Mouse (Mus musculus): ENCODE measurements around the gene Plekhm3.

Plekhm3 gene

DNA sequence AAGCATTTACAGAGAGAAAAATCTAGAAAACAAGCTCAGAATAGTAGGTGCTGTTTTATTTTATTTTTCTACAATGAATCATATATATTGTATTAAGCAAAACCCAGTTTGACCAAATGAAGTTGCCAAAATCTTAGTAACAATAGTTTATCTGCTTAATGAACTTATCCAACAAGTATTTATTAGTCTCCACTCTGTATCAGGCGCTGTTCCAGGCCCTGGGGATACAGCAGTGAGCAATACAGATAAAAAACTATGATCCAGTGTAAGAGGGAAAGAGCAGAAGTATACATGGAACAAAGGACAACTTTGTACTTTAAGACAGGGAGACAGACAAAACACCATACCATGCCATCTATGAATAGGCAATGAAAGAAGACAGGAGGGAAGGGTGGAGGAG lies 81.5 kb downstream of the Plekhm3 start:
- DNase-seq, result no peak

GRCm38 (mm10) chr1:64871956-64872355 lies 84.7 kb downstream of the Plekhm3 start:
- DNase-seq, result no peak

DNA sequence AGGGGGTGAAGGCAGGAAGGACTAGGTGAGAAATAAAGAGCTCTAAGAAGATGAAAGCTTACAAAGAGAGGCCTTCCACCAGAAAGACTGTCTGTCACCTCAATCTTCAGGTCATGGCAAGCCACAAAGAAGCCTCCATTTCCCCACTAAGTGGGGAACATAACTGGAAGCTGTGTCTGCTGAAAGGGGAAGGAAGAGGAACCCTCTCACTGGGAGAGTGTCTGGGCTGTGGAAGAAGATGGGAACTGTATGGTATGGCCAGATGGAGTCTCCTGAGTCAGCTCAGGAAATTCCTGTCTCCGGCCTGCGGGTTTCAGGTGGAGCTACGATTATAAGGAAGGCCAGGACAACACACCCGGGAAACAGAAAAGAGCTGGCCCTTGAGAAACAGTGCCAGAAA lies 88.9 kb downstream of the Plekhm3 start:
- DNase-seq, result no peak

- DNase-seq, result no peak
Measured at GRCm38 (mm10) chr1:64866140-64866539, 90.5 kb downstream of the Plekhm3 start.

GRCm38 (mm10) chr1:64860235-64860920 lies 96.2 kb downstream of the Plekhm3 start:
- DNase-seq, result no peak

GRCm38 (mm10) chr1:64859826-64860225 lies 96.8 kb downstream of the Plekhm3 start:
- peak in 1 of 2 experiments; percentile 36 for DNase-seq

- DNase-seq, result no peak
Measured at GRCm38 (mm10) chr1:64854835-64855234, 101.8 kb downstream of the Plekhm3 start.

- DNase-seq, result no peak
Measured at GRCm38 (mm10) chr1:64853738-64854730, 102.6 kb downstream of the Plekhm3 start.

DNA sequence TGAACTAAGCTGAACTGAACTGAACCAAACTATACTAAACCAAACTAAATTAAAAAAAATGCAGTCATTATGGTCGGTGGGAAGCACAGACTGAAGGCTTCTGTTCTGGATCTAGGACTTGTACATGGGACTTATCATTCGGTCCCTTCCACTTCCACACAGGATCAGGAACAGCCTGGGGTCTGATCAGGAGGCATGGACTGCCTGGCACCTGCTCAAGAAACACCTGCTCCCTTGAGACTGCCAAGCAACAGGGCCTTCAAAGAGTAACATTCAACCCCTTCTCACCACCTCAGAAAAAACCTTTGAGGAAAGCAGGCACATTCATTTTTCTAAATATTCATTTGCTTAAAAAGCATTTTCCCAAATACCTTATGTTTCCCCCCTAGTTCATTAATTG lies 103.4 kb downstream of the Plekhm3 start:
- DNase-seq, result no peak

DNA sequence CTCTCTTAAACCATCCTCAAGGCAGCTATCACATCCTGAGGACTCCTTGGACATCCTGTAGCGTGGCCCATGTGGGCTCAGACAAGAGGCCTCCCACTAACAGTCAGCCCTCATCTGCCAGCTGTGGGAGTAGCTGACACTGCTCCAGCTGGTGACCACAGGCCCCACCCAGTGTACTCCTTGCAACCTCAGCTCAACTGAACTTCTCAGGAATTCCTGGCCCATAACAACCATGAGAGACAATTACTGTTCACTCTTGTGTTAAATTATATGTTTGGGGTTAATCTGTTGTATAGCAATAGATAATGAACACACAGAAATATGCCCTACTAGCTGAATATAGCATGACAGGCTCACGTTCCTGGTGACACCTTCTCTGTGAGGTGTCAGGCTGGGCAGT lies 104.4 kb downstream of the Plekhm3 start:
- peak; percentile 50 to 70 for DNase-seq

DNA sequence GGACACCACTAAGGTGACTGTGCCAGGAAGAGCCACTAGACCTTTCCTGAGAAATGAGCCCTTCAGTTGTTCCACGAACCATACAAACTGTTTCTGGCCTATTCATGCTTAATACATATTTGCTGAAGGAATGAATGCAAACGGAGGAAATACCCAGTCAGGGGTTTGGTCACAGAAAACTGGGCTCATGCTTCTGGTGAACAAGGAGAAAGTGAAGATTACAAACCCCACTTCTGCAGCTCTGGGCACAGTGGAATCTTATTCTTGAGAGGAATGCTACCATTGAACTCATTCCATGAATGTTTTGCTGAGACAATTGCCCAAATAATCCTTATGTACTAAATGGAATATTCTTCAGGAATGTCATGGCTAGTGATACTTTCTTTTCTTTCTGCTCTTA lies 106.3 kb downstream of the Plekhm3 start:
- DNase-seq, result no peak

DNA sequence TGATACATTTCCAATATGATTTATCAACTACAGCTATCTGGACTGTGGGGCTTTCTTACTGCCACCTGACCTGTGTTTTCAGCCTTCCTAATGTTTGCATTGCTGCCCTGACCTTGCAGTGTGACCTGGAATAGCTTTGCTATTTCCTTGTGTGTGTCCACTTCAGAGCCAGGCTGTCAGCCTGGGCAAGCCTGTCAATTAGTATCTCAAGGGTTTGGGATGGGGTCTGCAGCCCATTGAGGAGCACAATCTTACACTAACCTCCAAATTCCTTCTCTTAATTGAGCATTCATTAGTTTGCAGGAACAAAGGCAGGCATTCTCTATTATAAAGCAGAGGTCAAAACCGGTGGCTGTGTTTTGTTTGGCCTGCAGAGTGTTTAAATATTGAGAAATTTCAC lies 107.6 kb downstream of the Plekhm3 start:
- no peak for DNase-seq

- DNase-seq, result no peak
Measured at GRCm38 (mm10) chr1:64848081-64848480, 108.5 kb downstream of the Plekhm3 start.

DNA sequence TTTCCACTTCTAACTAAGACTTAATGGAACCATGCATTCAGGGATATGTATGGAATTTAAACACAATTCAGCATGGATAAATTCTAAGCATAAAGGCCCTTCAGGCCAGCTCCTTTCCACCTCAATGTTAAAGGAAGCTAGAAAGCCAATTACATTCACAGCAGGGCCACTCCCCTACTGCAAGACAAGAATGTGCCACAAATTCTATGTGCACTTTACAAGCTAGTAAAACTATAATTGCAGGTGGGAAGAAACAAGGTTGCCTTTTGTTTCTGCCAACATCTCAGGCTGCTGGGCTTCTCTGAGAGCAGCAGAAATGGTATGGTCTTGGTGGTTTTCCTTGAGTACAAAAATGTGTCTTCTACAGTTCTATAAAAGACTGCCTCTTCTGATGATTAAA lies 109.1 kb downstream of the Plekhm3 start:
- DNase-seq, result no peak

GRCm38 (mm10) chr1:64844978-64845377 lies 111.6 kb downstream of the Plekhm3 start:
- DNase-seq, result no peak

GRCm38 (mm10) chr1:64843900-64844616 lies 112.6 kb downstream of the Plekhm3 start:
- DNase-seq, result no peak

DNA sequence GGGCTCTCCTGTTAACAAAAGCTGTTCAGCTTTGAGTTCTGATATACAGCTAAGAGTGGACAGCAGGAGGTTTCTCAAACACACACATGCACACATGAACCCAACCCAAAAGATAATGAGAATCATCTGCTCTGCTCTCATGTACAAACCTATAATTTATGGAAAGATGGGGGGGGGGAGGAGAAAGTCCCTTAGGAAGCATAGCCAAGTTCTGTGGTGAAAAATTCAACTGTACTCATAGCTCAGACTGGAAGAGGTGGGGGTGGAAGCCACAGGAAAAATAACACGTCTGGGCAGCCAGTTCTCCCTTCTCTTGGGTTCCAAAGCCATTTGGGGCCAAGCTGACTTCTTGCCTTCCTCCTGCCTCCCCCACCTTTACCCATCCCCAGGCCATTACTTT lies 115.7 kb downstream of the Plekhm3 start:
- no peak for DNase-seq

DNA sequence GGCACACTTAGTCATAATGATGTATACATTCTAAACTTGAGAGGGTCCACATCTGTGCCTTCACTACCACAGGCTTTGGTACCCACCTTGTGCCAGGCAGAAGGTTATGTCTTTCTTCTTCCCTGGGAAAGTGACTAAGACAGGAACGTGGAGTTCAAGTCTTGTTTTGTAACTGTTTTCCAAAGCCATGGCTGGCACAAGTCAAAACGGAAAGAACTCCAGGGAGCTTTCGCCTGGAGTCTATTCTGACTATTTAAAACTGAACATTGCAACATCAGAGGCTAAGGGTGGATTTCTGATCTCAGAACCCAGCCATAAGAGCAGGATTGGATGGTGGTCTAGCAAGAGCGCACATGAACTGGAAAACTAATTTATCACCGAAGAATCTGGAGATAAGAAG lies 120.0 kb downstream of the Plekhm3 start:
- no peak for DNase-seq

GRCm38 (mm10) chr1:64836114-64836513 lies 120.5 kb downstream of the Plekhm3 start:
- DNase-seq, result no peak

DNA sequence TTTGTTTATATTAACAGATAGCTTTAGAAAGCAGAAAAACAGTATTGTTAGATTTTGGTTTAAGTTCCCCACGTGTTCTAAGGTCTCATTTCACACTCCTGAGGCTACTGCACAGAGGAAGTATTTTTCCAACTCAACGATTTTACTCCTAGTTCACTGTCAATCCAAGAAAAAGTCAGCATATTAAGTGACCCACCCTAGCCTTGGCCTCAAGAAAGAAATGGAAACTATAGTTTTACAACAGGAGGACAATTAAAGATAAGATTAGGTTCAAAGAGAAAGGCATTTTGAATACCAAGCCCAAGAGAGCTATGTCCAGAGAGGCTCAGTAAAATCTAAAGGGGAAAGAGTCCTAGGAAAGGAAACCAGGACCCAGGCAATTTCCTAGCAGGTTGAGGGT lies 125.1 kb downstream of the Plekhm3 start:
- DNase-seq, result no peak

DNA sequence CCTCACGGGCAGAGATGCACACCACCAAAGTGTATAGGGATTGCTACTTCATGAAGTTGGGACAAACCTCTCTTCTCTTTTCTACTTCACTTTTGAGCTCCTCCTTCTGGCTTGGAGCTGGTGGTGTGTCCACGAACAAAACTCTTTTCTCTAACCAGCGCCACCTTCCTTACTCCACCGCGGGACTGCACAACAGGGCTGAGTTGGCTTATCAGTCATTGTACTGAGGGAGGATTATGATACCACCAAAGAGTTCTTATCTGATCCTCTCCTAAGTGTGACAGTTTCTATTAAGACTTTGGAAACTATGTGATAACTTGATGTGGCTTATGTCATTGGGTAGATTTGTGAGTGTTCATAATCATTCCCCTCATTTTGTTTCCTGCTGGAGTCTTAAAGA lies 129.2 kb downstream of the Plekhm3 start:
- DNase-seq, result no peak

GRCm38 (mm10) chr1:64826348-64827103 lies 130.1 kb downstream of the Plekhm3 start:
- no peak for DNase-seq

GRCm38 (mm10) chr1:64823564-64823963 lies 133.1 kb downstream of the Plekhm3 start:
- no peak for DNase-seq

Data from kidney, postnatal 4 days (tissue).